Mouse (Mus musculus) ES-Bruce4 (cell line): ENCODE results near the gene Pithd1. TPM values are rescaled to one million over a fixed set of nuclear protein-coding genes. Genes with fewer than 3 reads are reported as not detected.

Experiments used
- H3K27ac ChIP-seq: 2 replicates; pipeline ENCODE4 v1.5.1; 2012; ENCODE audit warnings: low read length, inconsistent platforms; ENCODE audit not compliant: insufficient read depth
- H3K27me3 ChIP-seq: 2 replicates; pipeline ENCODE4 v1.6.1; 2012; ENCODE audit warnings: mild to moderate bottlenecking, low read length, inconsistent platforms; ENCODE audit not compliant: control insufficient read depth, poor library complexity, insufficient read depth, severe bottlenecking
- H3K36me3 ChIP-seq: 2 replicates; pipeline ENCODE4 v1.6.1; 2012; ENCODE audit warnings: inconsistent platforms, mild to moderate bottlenecking, low read length, moderate library complexity; ENCODE audit not compliant: control insufficient read depth, poor library complexity, insufficient read depth, severe bottlenecking
- H3K4me1 ChIP-seq: one replicate; pipeline ENCODE4 v1.8.1; 2011; ENCODE audit warnings: low read length; ENCODE audit not compliant: control insufficient read depth, insufficient read depth
- H3K4me3 ChIP-seq: 2 replicates; pipeline ENCODE4 v1.5.1; 2011; ENCODE audit warnings: low read depth, mild to moderate bottlenecking, low read length
- H3K9ac ChIP-seq: 2 replicates; pipeline ENCODE4 v1.6.1; 2012; ENCODE audit warnings: low read depth, mild to moderate bottlenecking, inconsistent platforms; ENCODE audit not compliant: poor library complexity, severe bottlenecking
- H3K9me3 ChIP-seq: replicated peaks from 2 replicates; pipeline ENCODE4 v1.6.1; 2012; ENCODE audit warnings: mild to moderate bottlenecking, low read length, inconsistent platforms; ENCODE audit not compliant: control insufficient read depth, poor library complexity, insufficient read depth, severe bottlenecking
- CTCF ChIP-seq: IDR thresholded peaks from one replicate; pipeline ENCODE4 v1.8.1; 2011; ENCODE audit warnings: low read depth, low read length
- EP300 ChIP-seq: IDR thresholded peaks from 2 replicates; pipeline ENCODE4 v1.6.1; 2011; ENCODE audit warnings: low read depth, low read length; ENCODE audit not compliant: insufficient read depth
- POLR2A ChIP-seq: IDR thresholded peaks from one replicate; pipeline ENCODE4 v1.8.1; 2011; ENCODE audit warnings: low read length; ENCODE audit not compliant: insufficient read depth
- polyA plus RNA-seq: library from polyadenylated mRNA; stranded (reverse); fragments of >200 nt; gene quantifications from 2 replicates; pipeline ENCODE4 v1.2.4, GENCODE M21; 2011; ENCODE audit warnings: low read depth; ENCODE audit not compliant: missing spikeins, insufficient read depth, insufficient read length

The Pithd1 gene
- polyA plus RNA-seq, 1 experiment: 44.9 TPM

GRCm38 (mm10) chr4:136028132-136028564 lies 41.1 kb upstream of the Pithd1 start:
- H3K4me1 ChIP-seq: no peaks in the 10 kb centered on the region
- no peaks in the 10 kb centered on the region for H3K27me3 ChIP-seq
- H3K27ac ChIP-seq: no peak overlapping the region
- no peak overlapping the region for H3K4me3 ChIP-seq
- no peaks in the 10 kb centered on the region for H3K9me3 ChIP-seq
- TF ChIP-seq POLR2A: no peak
- no peak for TF ChIP-seq EP300
- TF ChIP-seq CTCF: no peak
- no peaks in the 10 kb centered on the region for H3K36me3 ChIP-seq
- H3K9ac ChIP-seq: no peak overlapping the region

GRCm38 (mm10) chr4:136027416-136028131 lies 40.5 kb upstream of the Pithd1 start:
- Histone ChIP-seq H3K27ac (no peak overlapping the region), H3K36me3 (no peaks in the 10 kb centered on the region), H3K9me3 (no peaks in the 10 kb centered on the region), H3K4me1 (no peaks in the 10 kb centered on the region), H3K9ac (no peak overlapping the region), H3K27me3 (no peaks in the 10 kb centered on the region), H3K4me3 (no peak overlapping the region)
- TF ChIP-seq POLR2A: no peak
- no peak for TF ChIP-seq EP300
- no peak for TF ChIP-seq CTCF

GRCm38 (mm10) chr4:136025350-136025749 lies 38.3 kb upstream of the Pithd1 start:
- TF ChIP-seq POLR2A: no peak
- TF ChIP-seq EP300: no peak
- no peak for TF ChIP-seq CTCF
- Histone ChIP-seq H3K27me3 (no peaks in the 10 kb centered on the region), H3K36me3 (no peaks in the 10 kb centered on the region)

GRCm38 (mm10) chr4:136022924-136023323 lies 35.9 kb upstream of the Pithd1 start:
- Histone ChIP-seq H3K4me3 (no peak overlapping the region), H3K27ac (no peak overlapping the region), H3K9me3 (no peaks in the 10 kb centered on the region), H3K27me3 (no peaks in the 10 kb centered on the region), H3K9ac (no peak overlapping the region), H3K4me1 (peaks cover 1% of the 10 kb centered on the region), H3K36me3 (no peaks in the 10 kb centered on the region)
- TF ChIP-seq EP300 (no peak), CTCF (no peak), POLR2A (no peak)

More at GRCm38 (mm10) chr4:136025350-136025749, 38.3 kb upstream of the Pithd1 start:
- no peaks in the 10 kb centered on the region for H3K9me3 ChIP-seq
- no peak overlapping the region for H3K27ac ChIP-seq
- H3K9ac ChIP-seq: no peak overlapping the region
- no peak overlapping the region for H3K4me3 ChIP-seq
- peaks cover 1% of the 10 kb centered on the region for H3K4me1 ChIP-seq

- Histone ChIP-seq H3K4me3 (peak within 1 kb of the TSS; percentile 100), H3K27ac (no peak within 1 kb of the TSS), H3K9me3 (no peaks in the 10 kb centered on the region), H3K9ac (peak within 1 kb of the TSS; percentile 95), H3K4me1 (peaks cover 1% of the 10 kb centered on the region), H3K27me3 (no peaks in the 10 kb centered on the region), H3K36me3 (no peaks in the 10 kb centered on the region)
- peak; percentile 48 for TF ChIP-seq POLR2A
- no peak for TF ChIP-seq EP300
Measured at GRCm38 (mm10) chr4:136021549-136022047, 34.5 kb upstream of the Pithd1 start, which contains the start of gene Eloa. Gene Eloa, minus strand, starts transcription at chr4:136021763.
